9 mouse cellular contexts compared by ENCODE assay signal in the genomic region with DNA sequence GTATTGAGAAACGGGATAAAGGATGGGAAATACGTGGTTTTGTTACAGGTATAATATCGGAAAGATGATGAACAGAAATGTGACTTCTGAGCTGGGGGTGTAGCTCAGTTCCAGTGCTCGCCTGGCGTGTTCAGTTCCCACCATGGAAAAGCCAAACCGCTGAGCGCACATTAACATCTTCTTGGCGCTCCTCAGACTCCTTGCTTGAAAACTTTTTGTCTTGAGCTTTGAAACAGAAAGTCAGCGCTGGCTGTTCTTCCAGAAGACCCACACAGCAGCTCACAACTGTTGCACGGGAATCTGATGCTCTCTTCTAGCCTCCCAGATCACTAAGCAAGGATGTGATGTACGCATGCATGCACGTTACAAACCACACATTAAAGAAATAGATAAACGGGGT. TPM values are rescaled to one million over a fixed set of nuclear protein-coding genes. Genes with fewer than 3 reads are reported as not detected.
DNase-seq lines count a peak whose midpoint lies in the region; ATAC-seq and TF ChIP-seq lines count a peak whose summit lies in the region.
"Had no signal": no experiment of that assay in that cellular context is flagged by ENCODE, and none has a peak within 500 bp of the region (broad histone marks: within the 10 kb centered on the region; RNA-seq: fewer than 3 reads in every experiment).

No protein-coding gene starts in this region.

- peaks cover 19% of the 10 kb centered on the region for H3K36me3 ChIP-seq in heart, embryonic 10.5 days
- no peaks in the 10 kb centered on the region for H3K36me3 ChIP-seq in hindbrain, embryonic 12.5 days
- H3K36me3 ChIP-seq in midbrain, embryonic 15.5 days (replicated peaks) = no peaks in the 10 kb centered on the region

- no peak for DNase-seq in heart, embryonic 10.5 days (ENCODE audit: low spot score)
- DNase-seq in heart, postnatal 25 days (ENCODE audit: low spot score) = no peak
- DNase-seq in T-cell, adult 2 months (ENCODE audit: low spot score) = no peak
- DNase-seq in MN1 (ENCODE audit: low spot score) = no peak
- DNase-seq in thymus, postnatal 36 days = no peak

- intact Hi-C loops in heart, postnatal 25 days (cut with DNase I) = loop anchor here (2.0 kb wide), 1 partner anchor 17 kb away; no protein-coding TSS in a partner anchor

- H3K4me1 ChIP-seq in heart, embryonic 10.5 days = peaks cover 24% of the 10 kb centered on the region
- no peaks in the 10 kb centered on the region for H3K4me1 ChIP-seq in cortical plate, adult 2 months (ENCODE audit: control insufficient read depth, insufficient read depth, low read length)
- peaks cover 11% of the 10 kb centered on the region for H3K4me1 ChIP-seq in hindbrain, embryonic 12.5 days
- peaks cover 25% of the 10 kb centered on the region for H3K4me1 ChIP-seq in midbrain, embryonic 15.5 days

- H3K4me3 ChIP-seq in heart, embryonic 10.5 days = peak overlapping the region; percentile 93
- H3K4me3 ChIP-seq in cortical plate, adult 2 months (ENCODE audit: insufficient read depth, low read length) = peak overlapping the region; percentile 59; the same call in 1 of the 2 replicates
- H3K4me3 ChIP-seq in hindbrain, embryonic 12.5 days = peak overlapping the region; percentile 91
- peak overlapping the region; percentile 82 for H3K4me3 ChIP-seq in midbrain, embryonic 15.5 days

- peak overlapping the region; percentile 83 for H3K4me2 ChIP-seq in hindbrain, embryonic 12.5 days (replicated peaks)
- H3K4me2 ChIP-seq in midbrain, embryonic 15.5 days = peak overlapping the region; percentile 83

- no peak for TF ChIP-seq CTCF in cortical plate, adult 2 months (IDR thresholded peaks at IDR 0.05; ENCODE audit: extremely low read depth, insufficient read depth, low read length)

- WGBS in heart, embryonic 10.5 days = 24% methylated on average over 13 of the region's 13 CpGs
- 24% methylated on average over 13 of the region's 13 CpGs for WGBS in hindbrain, embryonic 12.5 days
- 23% methylated on average over 13 of the region's 13 CpGs for WGBS in midbrain, embryonic 15.5 days

- TF ChIP-seq POLR2A in cortical plate, adult 2 months (IDR thresholded peaks at IDR 0.05; ENCODE audit: extremely low read depth, insufficient read depth, low read length) = no peak

- ATAC-seq in hindbrain, embryonic 12.5 days (ENCODE audit: low FRiP score) = no peak
- no peak for ATAC-seq in midbrain, embryonic 15.5 days (replicated peaks)

- H3K9ac ChIP-seq in hindbrain, embryonic 12.5 days = 0 out of 2 replicates have a peak overlapping the region, but pooled peaks have one; percentile 94
- H3K9ac ChIP-seq in midbrain, embryonic 15.5 days = no peak overlapping the region

- no peaks in the 10 kb centered on the region for H3K9me3 ChIP-seq in heart, embryonic 10.5 days
- H3K9me3 ChIP-seq in hindbrain, embryonic 12.5 days (replicated peaks) = no peaks in the 10 kb centered on the region
- H3K9me3 ChIP-seq in midbrain, embryonic 15.5 days = no peaks in the 10 kb centered on the region

- peak overlapping the region; percentile 100 for H3K27ac ChIP-seq in heart, embryonic 10.5 days
- H3K27ac ChIP-seq in cortical plate, adult 2 months (ENCODE audit: insufficient read depth, low read length) = no peak overlapping the region
- no peak overlapping the region for H3K27ac ChIP-seq in hindbrain, embryonic 12.5 days
- no peak overlapping the region for H3K27ac ChIP-seq in midbrain, embryonic 15.5 days

- H3K27me3 ChIP-seq in heart, embryonic 10.5 days (ENCODE audit: insufficient read depth, poor library complexity, severe bottlenecking) = no peaks in the 10 kb centered on the region
- no peaks in the 10 kb centered on the region for H3K27me3 ChIP-seq in hindbrain, embryonic 12.5 days
- no peaks in the 10 kb centered on the region; the same call in 1 of the 2 replicates for H3K27me3 ChIP-seq in midbrain, embryonic 15.5 days (replicated peaks)
- H3K27me3 ChIP-seq: CH12.LX had no signal

RNA-seq across cellular contexts. Expression of a gene that starts 1.2 kb away (rescaled TPM):
- polyA plus RNA-seq in heart, embryonic 10.5 days (2016; fragmentation: Nextera tagmentation; extraction: Ambion mirVana) = 105 and 122 TPM in 2 replicates
- total RNA-seq in heart, postnatal 25 days (2021) = 1 to 10 TPM; 2.5 to 2.7 TPM
- 10.5 and 13.4 TPM in 2 replicates for polyA plus RNA-seq in cortical plate, adult 2 months (2012; rRNA removed)
- polyA plus RNA-seq in hindbrain, embryonic 12.5 days (2016; fragmentation: Nextera tagmentation; extraction: Ambion mirVana) = 122 and 125 TPM in 2 replicates
- 38.4 and 39.9 TPM in 2 replicates for polyA plus RNA-seq in midbrain, embryonic 15.5 days (2015; fragmentation: Nextera tagmentation; extraction: Ambion mirVana)

RNA-seq across cellular contexts. Expression of a gene that starts 41.2 kb away (rescaled TPM):
- 156 and 161 TPM in 2 replicates for polyA plus RNA-seq in heart, embryonic 10.5 days (2016; fragmentation: Nextera tagmentation; extraction: Ambion mirVana)
- 10 to 100 TPM; 15.3 to 16.0 TPM for total RNA-seq in heart, postnatal 25 days (2021)
- polyA plus RNA-seq in cortical plate, adult 2 months (2012; rRNA removed) = 4.3 and 4.5 TPM in 2 replicates
- 131 TPM in 2 replicates for polyA plus RNA-seq in hindbrain, embryonic 12.5 days (2016; fragmentation: Nextera tagmentation; extraction: Ambion mirVana)
- polyA plus RNA-seq in midbrain, embryonic 15.5 days (2015; fragmentation: Nextera tagmentation; extraction: Ambion mirVana) = 32.1 and 36.9 TPM in 2 replicates

RNA-seq across cellular contexts. Expression of a gene that starts 41.4 kb away (rescaled TPM):
- 8.1 and 9.6 TPM in 2 replicates for polyA plus RNA-seq in heart, embryonic 10.5 days (2016; fragmentation: Nextera tagmentation; extraction: Ambion mirVana)
- 1 to 10 TPM; 4.1 to 7.0 TPM for total RNA-seq in heart, postnatal 25 days (2021)
- polyA plus RNA-seq in cortical plate, adult 2 months (2012; rRNA removed) = 17.0 and 21.4 TPM in 2 replicates
- polyA plus RNA-seq in hindbrain, embryonic 12.5 days (2016; fragmentation: Nextera tagmentation; extraction: Ambion mirVana) = 15.9 and 18.2 TPM in 2 replicates
- 8.0 and 8.3 TPM in 2 replicates for polyA plus RNA-seq in midbrain, embryonic 15.5 days (2015; fragmentation: Nextera tagmentation; extraction: Ambion mirVana)
